Mouse (Mus musculus) G1E (cell line): ENCODE data around the gene Fank1.

Experiments
- CTCF ChIP-seq: IDR thresholded peaks from 2 replicates; pipeline ENCODE4 v1.5.1; 2012; ENCODE audit warnings: low read depth, low read length, inconsistent platforms, mixed read lengths
- GATA1 ChIP-seq: IDR thresholded peaks from 2 replicates; pipeline ENCODE4 v1.6.1; 2012; ENCODE audit warnings: borderline replicate concordance, low read length, inconsistent platforms, mixed read lengths

DNA sequence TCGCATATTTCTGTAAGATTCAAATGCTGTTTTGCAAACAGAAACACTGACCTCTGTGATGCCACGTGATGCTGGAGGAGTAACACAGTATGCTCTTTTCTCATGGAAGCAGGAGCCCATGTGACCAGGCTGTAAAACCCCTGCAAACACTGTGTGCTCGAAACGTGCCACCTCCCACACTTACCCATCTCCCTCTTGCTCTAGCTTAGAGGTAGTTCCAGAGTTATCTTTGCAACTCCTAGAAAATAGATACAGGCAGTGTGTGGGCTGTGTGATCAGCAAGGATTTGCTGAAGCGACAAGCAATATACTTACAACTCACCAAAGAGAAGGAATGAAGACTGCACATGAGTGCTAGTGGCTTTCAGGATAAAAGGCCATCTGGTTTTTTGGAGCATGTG is 8.1 kb upstream of the Fank1 start:
- TF ChIP-seq CTCF (no peak), GATA1 (no peak)
